Mouse (Mus musculus): ENCODE measurements around the gene Coa3.
A peak's percentile ranks its signal among the peaks of the same experiment; 100 is the strongest.

The Coa3 gene

GRCm38 (mm10) chr11:101248258-101248994, 30.5 kb downstream of the Coa3 start:
- peak; percentile 42 for DNase-seq

- DNase-seq, result no peak
Observed at GRCm38 (mm10) chr11:101247521-101248030, 31.3 kb downstream of the Coa3 start.

GRCm38 (mm10) chr11:101246702-101247012, 32.3 kb downstream of the Coa3 start:
- DNase-seq, result no peak

- DNase-seq, result no peak
Observed at GRCm38 (mm10) chr11:101245855-101246701, 32.8 kb downstream of the Coa3 start, which contains the start of gene Ramp2. Gene Ramp2 (plus strand): TSS chr11:101246028.

GRCm38 (mm10) chr11:101245071-101245470, 33.8 kb downstream of the Coa3 start:
- no peak for DNase-seq

- no peak for DNase-seq
Observed at GRCm38 (mm10) chr11:101238071-101238647, 40.8 kb downstream of the Coa3 start.

- DNase-seq, result no peak
Observed at GRCm38 (mm10) chr11:101236782-101237181, 42.1 kb downstream of the Coa3 start.

GRCm38 (mm10) chr11:101235429-101235828, 43.5 kb downstream of the Coa3 start:
- no peak for DNase-seq

- DNase-seq, result no peak
Observed at GRCm38 (mm10) chr11:101234124-101234523, 44.8 kb downstream of the Coa3 start.

- no peak for DNase-seq
Observed at GRCm38 (mm10) chr11:101233240-101233639, 45.7 kb downstream of the Coa3 start.

- no peak for DNase-seq
Observed at GRCm38 (mm10) chr11:101232010-101232839, 46.7 kb downstream of the Coa3 start.

- no peak for DNase-seq
Observed at GRCm38 (mm10) chr11:101230991-101231871, 47.7 kb downstream of the Coa3 start.

GRCm38 (mm10) chr11:101230526-101230925, 48.4 kb downstream of the Coa3 start:
- no peak for DNase-seq

- no peak for DNase-seq
Observed at GRCm38 (mm10) chr11:101230061-101230511, 48.8 kb downstream of the Coa3 start.

- no peak for DNase-seq
Observed at GRCm38 (mm10) chr11:101229361-101229900, 49.5 kb downstream of the Coa3 start.
